8 mouse cellular contexts compared by ENCODE assay signal in the genomic region with DNA sequence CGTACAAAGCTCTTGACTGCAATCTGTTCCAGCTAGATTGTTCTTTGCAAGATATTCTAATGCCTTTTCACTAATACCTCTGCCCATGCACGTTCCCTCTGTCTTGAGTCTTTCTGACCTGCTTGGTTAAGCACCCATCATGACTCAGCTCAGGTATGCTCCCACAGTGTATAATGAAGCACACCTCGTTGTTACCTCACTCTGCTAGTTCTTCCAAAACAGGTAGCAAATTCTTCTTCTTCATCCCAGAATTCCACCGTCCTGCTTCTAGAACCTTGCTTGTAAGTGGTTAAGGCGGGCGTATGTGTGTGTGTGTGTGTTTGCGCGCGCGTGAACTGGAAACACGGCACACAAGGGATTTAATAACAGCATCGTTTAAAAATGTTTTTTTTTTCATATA. TPM values are rescaled to one million over a fixed set of nuclear protein-coding genes. Genes with fewer than 3 reads are reported as not detected.
DNase-seq lines count a peak whose midpoint lies in the region; ATAC-seq and TF ChIP-seq lines count a peak whose summit lies in the region.

No protein-coding gene starts in this region.

- WGBS in limb, embryonic 14.5 days = 5% methylated on average over 12 of the region's 12 CpGs
- WGBS in neural tube, embryonic 14.5 days = 3% methylated on average over 12 of the region's 12 CpGs

- H3K4me3 ChIP-seq in testis, adult 2 months (ENCODE audit: control insufficient read depth, low read depth, low read length) = peak overlapping the region; percentile 89
- peak overlapping the region; percentile 54 for H3K4me3 ChIP-seq in limb, embryonic 14.5 days (replicated peaks; ENCODE audit: low read length)
- H3K4me3 ChIP-seq in neural tube, embryonic 14.5 days (ENCODE audit: low read depth, low read length) = peak overlapping the region; percentile 44

- H3K36me3 ChIP-seq in testis, adult 2 months (ENCODE audit: control insufficient read depth, insufficient read depth, low read length) = no peaks in the 10 kb centered on the region
- peaks cover 4% of the 10 kb centered on the region; the same call in 1 of the 2 replicates for H3K36me3 ChIP-seq in limb, embryonic 14.5 days (ENCODE audit: control insufficient read depth, insufficient read depth, low read length)
- H3K36me3 ChIP-seq in neural tube, embryonic 14.5 days (ENCODE audit: control insufficient read depth, insufficient read depth, low read length) = no peaks in the 10 kb centered on the region

- TF ChIP-seq POLR2A in testis, adult 2 months (IDR thresholded peaks at IDR 0.05; ENCODE audit: control insufficient read depth, low read depth, low read length) = no peak
- TF ChIP-seq POLR2A in limb, embryonic 14.5 days (IDR thresholded peaks at IDR 0.05; ENCODE audit: borderline replicate concordance, extremely low read depth, insufficient read depth, insufficient read length) = no peak

- ATAC-seq in erythroid progenitor cell, adult 5-6 weeks (replicated peaks; ENCODE audit: low FRiP score, poor library complexity, severe bottlenecking) = peak; percentile 33; the same call in 1 of the 2 replicates
- 0 out of 2 replicates have a peak, but pooled peaks have one; percentile 5 for ATAC-seq in limb, embryonic 14.5 days (ENCODE audit: low FRiP score, low read depth)
- ATAC-seq in neural tube, embryonic 14.5 days (ENCODE audit: low read depth) = peak; percentile 75

- peak overlapping the region; percentile 25; the same call in 1 of the 2 replicates for H3K27ac ChIP-seq in testis, adult 2 months (ENCODE audit: control insufficient read depth, insufficient read depth, low read depth, low read length)
- no peak overlapping the region for H3K27ac ChIP-seq in limb, embryonic 14.5 days (replicated peaks; ENCODE audit: low read depth, low read length)
- no peak overlapping the region for H3K27ac ChIP-seq in neural tube, embryonic 14.5 days (ENCODE audit: low read depth, low read length)

- H3K9me3 ChIP-seq in limb, embryonic 14.5 days (ENCODE audit: control insufficient read depth, low read length) = no peaks in the 10 kb centered on the region
- H3K9me3 ChIP-seq in neural tube, embryonic 14.5 days (ENCODE audit: control insufficient read depth, low read length) = no peaks in the 10 kb centered on the region

- H3K4me2 ChIP-seq in limb, embryonic 14.5 days (replicated peaks; ENCODE audit: low read depth, low read length, severe bottlenecking) = peak overlapping the region; percentile 60
- peak overlapping the region; percentile 67 for H3K4me2 ChIP-seq in neural tube, embryonic 14.5 days (ENCODE audit: low read depth, low read length)

- no peaks in the 10 kb centered on the region for H3K27me3 ChIP-seq in testis, adult 2 months (ENCODE audit: control insufficient read depth, insufficient read depth, low read length)
- no peaks in the 10 kb centered on the region for H3K27me3 ChIP-seq in limb, embryonic 14.5 days (ENCODE audit: control insufficient read depth, insufficient read depth, low read length)
- no peaks in the 10 kb centered on the region for H3K27me3 ChIP-seq in neural tube, embryonic 14.5 days (ENCODE audit: control insufficient read depth, insufficient read depth, low read length)

- DNase-seq in testis, postnatal 14 days (ENCODE audit: low spot score) = no peak
- DNase-seq in limb, embryonic 14.5 days (ENCODE audit: low spot score) = no peak
- DNase-seq in spleen, postnatal 14 days (ENCODE audit: low spot score in 2 of 2) = no peak
- no peak for DNase-seq in left cerebral cortex, adult 18-20 months (ENCODE audit: low spot score in 2 of 2)
- DNase-seq in right cerebral cortex, postnatal 4 days = no peak

- H3K4me1 ChIP-seq in testis, adult 2 months (ENCODE audit: control insufficient read depth, insufficient read depth, low read length) = no peaks in the 10 kb centered on the region
- H3K4me1 ChIP-seq in limb, embryonic 14.5 days (ENCODE audit: control insufficient read depth, insufficient read depth, low read length) = peaks cover 4% of the 10 kb centered on the region; the same call in 1 of the 2 replicates
- no peaks in the 10 kb centered on the region for H3K4me1 ChIP-seq in neural tube, embryonic 14.5 days (ENCODE audit: control insufficient read depth, insufficient read depth, low read length)

- TF ChIP-seq CTCF in testis, adult 2 months (IDR thresholded peaks at IDR 0.05; ENCODE audit: control insufficient read depth, insufficient read depth, insufficient replicate concordance, low read depth, low read length) = no peak

- peak overlapping the region; percentile 55 for H3K9ac ChIP-seq in limb, embryonic 14.5 days (ENCODE audit: low read depth, low read length, severe bottlenecking)
- H3K9ac ChIP-seq in neural tube, embryonic 14.5 days (replicated peaks; ENCODE audit: low read depth, low read length) = peak overlapping the region; percentile 32; the same call in 1 of the 2 replicates

RNA-seq across cellular contexts. Expression of a gene that starts 0.4 kb away (rescaled TPM):
- 4.3 and 4.9 TPM in 2 replicates for polyA plus RNA-seq in testis, adult 2 months (2012; rRNA removed)
- 13.7 and 17.6 TPM in 2 replicates for total RNA-seq in erythroid progenitor cell, adult 5-6 weeks (2015; ENCODE audit: low replicate concordance)
- total RNA-seq in erythroid progenitor cell, adult 5-6 weeks (2017; ENCODE audit: low replicate concordance) = 17.3 and 21.6 TPM in 2 replicates
- 24.1 and 25.0 TPM in 2 replicates for polyA plus RNA-seq in limb, embryonic 14.5 days (2012; rRNA removed)
- 50.7 and 68.4 TPM in 2 replicates for polyA plus RNA-seq in limb, embryonic 14.5 days (2014; fragmentation: Nextera tagmentation; extraction: Ambion mirVana)
- polyA plus RNA-seq in neural tube, embryonic 14.5 days (2014; fragmentation: Nextera tagmentation; extraction: Ambion mirVana) = 25.7 and 29.0 TPM in 2 replicates
- 10 to 100 TPM; 16.2 to 21.3 TPM for total RNA-seq in left cerebral cortex, adult 18-20 months (2021)

RNA-seq across cellular contexts. Expression of a gene that starts 41.0 kb away (rescaled TPM):
- 2.1 and 3.0 TPM in 2 replicates for polyA plus RNA-seq in testis, adult 2 months (2012; rRNA removed)
- total RNA-seq in erythroid progenitor cell, adult 5-6 weeks (2015; ENCODE audit: low replicate concordance) = 0.42 TPM in 1 of 2 replicates, not detected in the other
- total RNA-seq in erythroid progenitor cell, adult 5-6 weeks (2017; ENCODE audit: low replicate concordance) = 0.77 TPM in 1 of 2 replicates, not detected in the other
- polyA plus RNA-seq in limb, embryonic 14.5 days (2012; rRNA removed) = 19.3 and 23.9 TPM in 2 replicates
- 15.3 and 18.2 TPM in 2 replicates for polyA plus RNA-seq in limb, embryonic 14.5 days (2014; fragmentation: Nextera tagmentation; extraction: Ambion mirVana)
- polyA plus RNA-seq in neural tube, embryonic 14.5 days (2014; fragmentation: Nextera tagmentation; extraction: Ambion mirVana) = 144 and 166 TPM in 2 replicates
- total RNA-seq in left cerebral cortex, adult 18-20 months (2021) = 100 to 1,000 TPM; 144 to 151 TPM

Comparison
In these comparisons a context has a peak if more than half of its experiments do, and no peak if none do; other contexts are left out.
1. ATAC-seq: peak in every context shown above with its lines; median percentile 75 in neural tube, embryonic 14.5 days; 33 in erythroid progenitor cell, adult 5-6 weeks; 5 in limb, embryonic 14.5 days.